Mouse (Mus musculus) kidney, embryonic 14.5 days (tissue): ENCODE data around the gene Cntn1. TPM values are rescaled to one million over a fixed set of nuclear protein-coding genes. Genes with fewer than 3 reads are reported as not detected.

ENCODE experiments used
- ATAC-seq: fragments of 200-750 bp; cut with Nextera tagmentation; 2 replicates; pipeline ENCODE4 v1.8.0; 2017; ENCODE audit warnings: moderate number of reproducible peaks, mild to moderate bottlenecking, moderate TSS enrichment, moderate library complexity; ENCODE audit not compliant: low FRiP score, low TSS enrichment
- H3K27ac ChIP-seq: fragments of 300-500 bp; sonication (generic); 2 replicates; pipeline ENCODE4 v1.5.1; 2014; ENCODE audit warnings: low read depth, mild to moderate bottlenecking, low read length, moderate library complexity, mixed read lengths
- H3K27me3 ChIP-seq: fragments of 300-500 bp; sonication (generic); 2 replicates; pipeline ENCODE4 v1.6.1; 2014; ENCODE audit warnings: mild to moderate bottlenecking, low read length; ENCODE audit not compliant: control insufficient read depth, insufficient read depth
- H3K36me3 ChIP-seq: fragments of 300-500 bp; sonication (generic); 2 replicates; pipeline ENCODE4 v1.6.1; 2014; ENCODE audit warnings: low read length, mixed read lengths; ENCODE audit not compliant: control insufficient read depth, insufficient read depth
- H3K4me1 ChIP-seq: fragments of 300-500 bp; sonication (generic); 2 replicates; pipeline ENCODE4 v1.6.1; 2014; ENCODE audit warnings: low read length, mixed read lengths; ENCODE audit not compliant: control insufficient read depth, insufficient read depth
- H3K4me2 ChIP-seq: fragments of 300-500 bp; sonication (generic); replicated peaks from 2 replicates; pipeline ENCODE4 v1.6.1; 2014; ENCODE audit warnings: low read depth, mild to moderate bottlenecking, low read length
- H3K4me3 ChIP-seq: fragments of 300-500 bp; sonication (generic); 2 replicates; pipeline ENCODE4 v1.5.1; 2014; ENCODE audit warnings: mild to moderate bottlenecking, low read length
- H3K9ac ChIP-seq: fragments of 300-500 bp; sonication (generic); 2 replicates; pipeline ENCODE4 v1.6.1; 2014; ENCODE audit warnings: low read depth, mild to moderate bottlenecking, low read length, moderate library complexity
- H3K9me3 ChIP-seq: fragments of 300-500 bp; sonication (generic); 2 replicates; pipeline ENCODE4 v1.6.1; 2016; ENCODE audit warnings: low read length; ENCODE audit not compliant: control insufficient read depth
- WGBS: fragments of 180-500 bp; shearing (Covaris S2); extraction: QIAGEN DNeasy Blood & Tissue Kit; methylation state at CpG from one replicate; pipeline ENCODE4 v1.1.7; 2014; 5-methylcytosine and 5-hydroxymethylcytosine counted together
- polyA plus RNA-seq: library from polyadenylated mRNA; unstranded; fragments of >200 nt; fragmentation: Nextera tagmentation; extraction: Ambion mirVana; gene quantifications from 2 replicates; pipeline ENCODE4 v1.2.1, GENCODE M21; 2014

Cntn1 gene
- polyA plus RNA-seq, 1 experiment from 2014 or later, result 3.6 TPM

GRCm38 (mm10) chr15:92209778-92210177 lies 158.8 kb downstream of the Cntn1 start:
- Histone ChIP-seq H3K27ac (no peak overlapping the region), H3K4me2 (no peak overlapping the region), H3K4me3 (no peak overlapping the region), H3K4me1 (no peaks in the 10 kb centered on the region), H3K9me3 (no peaks in the 10 kb centered on the region), H3K9ac (no peak overlapping the region), H3K36me3 (no peaks in the 10 kb centered on the region), H3K27me3 (no peaks in the 10 kb centered on the region)
- ATAC-seq, result no peak
- WGBS, result 91% methylated on average over 1 of the region's 1 CpGs

- Histone ChIP-seq H3K9ac (no peak overlapping the region), H3K27me3 (no peaks in the 10 kb centered on the region), H3K9me3 (no peaks in the 10 kb centered on the region), H3K4me3 (no peak overlapping the region), H3K36me3 (no peaks in the 10 kb centered on the region), H3K4me2 (no peak overlapping the region), H3K4me1 (no peaks in the 10 kb centered on the region), H3K27ac (no peak overlapping the region)
- 74% methylated on average over 7 of the region's 7 CpGs for WGBS
- ATAC-seq, result no peak
Measured at GRCm38 (mm10) chr15:92210486-92211235, 159.7 kb downstream of the Cntn1 start.

GRCm38 (mm10) chr15:92215841-92216240 lies 164.9 kb downstream of the Cntn1 start:
- ATAC-seq, result no peak
- no peaks in the 10 kb centered on the region for H3K4me1 ChIP-seq
- no peak overlapping the region for H3K9ac ChIP-seq
- 75% methylated on average over 3 of the region's 3 CpGs for WGBS
- no peaks in the 10 kb centered on the region for H3K9me3 ChIP-seq
- H3K27me3 ChIP-seq, result no peaks in the 10 kb centered on the region
- H3K4me3 ChIP-seq, result no peak overlapping the region
- no peak overlapping the region for H3K27ac ChIP-seq
- H3K4me2 ChIP-seq, result no peak overlapping the region
- no peaks in the 10 kb centered on the region for H3K36me3 ChIP-seq

- H3K4me1 ChIP-seq, result no peaks in the 10 kb centered on the region
- no peaks in the 10 kb centered on the region for H3K36me3 ChIP-seq
- no peak overlapping the region for H3K4me2 ChIP-seq
- H3K4me3 ChIP-seq, result no peak overlapping the region
- whole genome bisulfite sequencing, result 71% methylated on average over 2 of the region's 2 CpGs
- H3K9ac ChIP-seq, result no peak overlapping the region
- H3K27ac ChIP-seq, result no peak overlapping the region
- ATAC-seq, result no peak
- H3K27me3 ChIP-seq, result no peaks in the 10 kb centered on the region
- no peaks in the 10 kb centered on the region for H3K9me3 ChIP-seq
Measured at GRCm38 (mm10) chr15:92221446-92221845, 170.5 kb downstream of the Cntn1 start.

DNA sequence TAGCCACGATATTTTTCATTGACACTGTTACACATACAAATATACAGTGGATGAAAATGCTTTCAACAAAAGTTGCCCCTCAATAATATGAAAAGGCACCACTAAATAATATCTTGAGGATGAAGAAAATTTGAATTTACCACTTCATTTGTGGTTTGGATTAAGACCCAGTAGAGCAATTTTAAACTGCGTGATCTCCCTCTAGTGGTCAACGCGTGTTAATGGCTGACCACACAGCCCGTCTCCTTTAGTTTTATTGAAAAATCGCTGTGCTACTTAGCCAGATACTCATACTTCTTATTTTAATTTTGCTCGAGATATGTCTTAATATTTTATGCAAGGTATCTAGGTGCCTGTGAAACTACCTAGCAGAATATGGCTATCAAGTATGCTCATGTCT lies 180.4 kb downstream of the Cntn1 start:
- no peaks in the 10 kb centered on the region for H3K4me1 ChIP-seq
- no peaks in the 10 kb centered on the region for H3K27me3 ChIP-seq
- no peak overlapping the region for H3K9ac ChIP-seq
- H3K36me3 ChIP-seq, result no peaks in the 10 kb centered on the region
- H3K27ac ChIP-seq, result no peak overlapping the region
- WGBS, result 19% methylated on average over 7 of the region's 7 CpGs
- ATAC-seq, result no peak
- H3K9me3 ChIP-seq, result no peaks in the 10 kb centered on the region
- H3K4me3 ChIP-seq, result no peak overlapping the region
- no peak overlapping the region for H3K4me2 ChIP-seq

DNA sequence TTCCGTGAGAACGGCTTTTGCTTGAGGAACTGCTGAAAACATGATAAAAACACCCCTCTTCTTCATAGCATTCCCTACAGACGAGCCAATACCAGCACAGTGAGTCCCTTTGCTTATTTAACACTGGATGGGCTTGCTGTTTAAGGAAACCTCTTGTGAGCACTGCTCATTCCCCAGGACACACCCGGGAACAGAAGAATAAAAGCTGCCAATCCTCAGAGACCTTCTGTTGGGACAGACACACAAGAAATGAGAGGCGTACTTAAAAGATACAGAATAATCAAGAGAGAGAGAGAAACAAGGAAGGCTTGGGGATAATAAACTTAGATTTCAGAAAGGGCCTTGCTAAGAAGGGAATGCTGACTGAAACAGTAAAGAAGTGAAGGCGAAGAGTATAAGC lies 184.9 kb downstream of the Cntn1 start:
- Histone ChIP-seq H3K27me3 (no peaks in the 10 kb centered on the region), H3K4me3 (no peak overlapping the region), H3K36me3 (no peaks in the 10 kb centered on the region), H3K4me2 (no peak overlapping the region), H3K9ac (no peak overlapping the region), H3K4me1 (no peaks in the 10 kb centered on the region), H3K27ac (no peak overlapping the region), H3K9me3 (no peaks in the 10 kb centered on the region)
- WGBS, result 84% methylated on average over 6 of the region's 6 CpGs
- no peak for ATAC-seq

- no peak overlapping the region for H3K4me3 ChIP-seq
- H3K27ac ChIP-seq, result no peak overlapping the region
- no peak overlapping the region for H3K4me2 ChIP-seq
- no peaks in the 10 kb centered on the region for H3K4me1 ChIP-seq
- no peaks in the 10 kb centered on the region for H3K27me3 ChIP-seq
- ATAC-seq, result no peak
- 27% methylated on average over 7 of the region's 7 CpGs for WGBS
- H3K36me3 ChIP-seq, result no peaks in the 10 kb centered on the region
- H3K9me3 ChIP-seq, result no peaks in the 10 kb centered on the region
- H3K9ac ChIP-seq, result no peak overlapping the region
Measured at GRCm38 (mm10) chr15:92264980-92265707, 214.2 kb downstream of the Cntn1 start.

- Histone ChIP-seq H3K36me3 (no peaks in the 10 kb centered on the region), H3K4me1 (no peaks in the 10 kb centered on the region), H3K27ac (no peak overlapping the region), H3K4me3 (no peak overlapping the region), H3K4me2 (no peak overlapping the region), H3K9ac (no peak overlapping the region), H3K9me3 (no peaks in the 10 kb centered on the region), H3K27me3 (no peaks in the 10 kb centered on the region)
- no peak for ATAC-seq
- WGBS, result 58% methylated on average over 3 of the region's 3 CpGs
Measured at GRCm38 (mm10) chr15:92268341-92268740, 217.4 kb downstream of the Cntn1 start.

- no peak overlapping the region for H3K4me2 ChIP-seq
- H3K4me3 ChIP-seq, result no peak overlapping the region
- H3K9me3 ChIP-seq, result no peaks in the 10 kb centered on the region
- ATAC-seq, result no peak
- no peak overlapping the region for H3K9ac ChIP-seq
- no peaks in the 10 kb centered on the region for H3K36me3 ChIP-seq
- no peaks in the 10 kb centered on the region for H3K27me3 ChIP-seq
- H3K27ac ChIP-seq, result no peak overlapping the region
- H3K4me1 ChIP-seq, result no peaks in the 10 kb centered on the region
- 91% methylated on average over 18 of the region's 18 CpGs for WGBS
Measured at GRCm38 (mm10) chr15:92268741-92269322, 217.9 kb downstream of the Cntn1 start.
